Mouse (Mus musculus): Measurements from ENCODE around the gene Dus2.

Dus2 gene

DNA sequence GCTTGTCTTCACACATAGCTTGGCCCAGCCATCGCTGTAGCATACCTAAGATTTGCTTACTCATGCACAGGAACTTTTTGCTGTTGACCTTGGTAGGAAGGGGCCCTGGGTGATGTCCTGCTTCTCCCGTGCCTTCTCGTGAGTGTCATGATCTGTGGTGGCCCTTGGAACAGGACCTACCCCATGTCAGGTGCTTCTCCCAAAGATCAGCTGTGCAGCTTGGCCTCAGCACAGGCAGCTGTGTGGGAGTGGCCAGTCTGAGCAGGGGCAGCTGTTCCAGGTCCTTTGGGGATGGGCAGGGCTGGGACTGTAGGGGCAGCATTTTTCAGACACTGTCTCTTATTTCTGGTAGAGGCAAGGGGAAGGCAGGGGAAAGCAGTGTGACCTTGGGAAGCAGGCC, 53.0 kb downstream of the Dus2 start:
- DNase-seq (ENCODE audit: low spot score in 2 of 2), result no peak

DNA sequence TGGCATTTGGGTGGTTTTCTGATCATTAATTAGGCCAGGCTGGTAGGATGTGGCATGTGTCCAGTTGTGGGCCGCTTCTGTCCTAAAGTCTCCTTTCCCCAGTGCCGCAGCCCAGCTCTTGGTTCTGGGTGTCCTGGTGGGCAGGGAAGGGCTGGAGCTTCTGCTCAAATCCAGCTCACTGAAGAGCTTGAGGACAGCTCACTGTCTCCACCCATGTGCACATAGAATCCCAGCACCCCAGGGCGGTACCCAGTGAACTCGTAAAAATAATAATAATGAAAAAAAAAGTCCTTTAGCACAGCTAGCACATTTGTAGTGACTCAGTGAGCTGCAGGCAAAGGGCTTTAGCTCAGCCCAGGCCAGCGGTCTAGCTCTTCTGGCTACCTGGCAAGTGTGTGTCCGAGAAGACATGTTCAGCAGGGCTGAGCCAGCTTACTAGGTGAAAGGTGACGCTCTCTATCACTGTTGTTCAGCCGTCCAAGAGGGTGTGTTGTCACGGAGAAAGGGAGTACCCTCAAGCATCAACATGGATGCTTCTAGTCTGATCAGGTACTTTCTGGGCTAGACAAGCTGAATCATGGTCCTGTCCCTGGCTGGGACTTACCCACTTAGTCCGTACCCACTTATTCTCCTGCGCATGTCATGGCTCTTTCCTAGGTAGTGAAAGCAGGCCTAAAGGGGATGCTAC, 55.9 kb downstream of the Dus2 start:
- no peak for DNase-seq (ENCODE audit: low spot score in 2 of 2)

DNA sequence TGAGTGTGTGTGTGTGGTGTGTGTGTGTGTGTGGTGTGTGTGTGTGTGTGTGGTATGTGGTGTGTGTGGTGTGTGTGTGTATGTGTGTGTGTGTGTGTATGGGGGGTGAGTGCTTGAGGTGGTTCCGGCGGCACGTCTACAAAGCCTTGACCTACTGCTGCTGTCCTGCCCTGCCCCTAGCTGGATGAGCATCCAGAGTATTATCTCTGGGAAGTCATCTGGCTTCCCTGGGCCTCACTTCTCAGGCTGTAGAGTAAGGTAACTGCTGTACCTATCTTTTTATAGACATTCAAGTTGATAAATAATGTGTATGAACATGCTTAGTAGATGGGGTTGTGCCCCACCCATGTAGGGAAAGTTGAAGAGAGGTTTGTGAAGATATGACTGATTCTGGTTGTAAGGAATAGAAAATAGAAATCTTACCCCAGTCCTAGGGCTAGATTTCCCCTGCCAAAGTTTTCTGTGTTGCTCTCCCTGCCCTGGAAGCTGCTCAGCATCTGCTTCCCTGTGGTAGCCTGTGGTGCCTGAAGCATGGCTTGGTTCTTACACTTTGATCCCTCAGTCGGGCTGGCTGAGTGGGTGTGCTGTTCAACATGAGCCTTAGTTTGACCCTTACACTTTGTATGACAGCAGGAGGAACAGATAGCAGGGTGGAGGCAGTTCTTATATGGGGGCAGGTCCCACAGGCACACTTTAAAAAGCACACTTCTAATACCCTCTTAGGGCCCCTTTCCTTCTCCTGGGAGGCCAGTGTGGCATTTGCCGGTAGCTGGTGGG, 56.9 kb downstream of the Dus2 start:
- no peak for DNase-seq (ENCODE audit: low spot score in 2 of 2)

GRCm38 (mm10) chr8:106049840-106050239, 58.7 kb downstream of the Dus2 start:
- DNase-seq (ENCODE audit: low spot score in 2 of 2), result no peak

DNA sequence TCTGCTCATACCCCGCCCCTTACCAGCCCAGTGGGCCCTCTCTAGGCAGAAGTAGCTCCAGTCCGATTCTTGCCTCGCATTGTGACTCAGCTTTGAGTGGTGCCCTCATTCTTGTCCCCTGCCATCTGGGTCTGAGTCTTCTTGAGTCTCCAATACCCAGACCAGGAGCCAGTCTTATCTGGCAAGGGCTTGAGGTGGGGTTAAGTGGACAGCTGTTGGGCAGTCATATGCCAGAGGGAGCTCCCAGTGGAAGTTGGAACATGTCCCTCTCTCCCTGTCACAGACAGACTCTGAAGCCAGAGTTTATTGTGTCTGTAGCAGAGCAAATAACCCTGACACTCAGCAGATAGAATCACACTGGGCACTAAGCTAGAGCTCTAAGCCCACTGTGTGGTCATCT, 59.9 kb downstream of the Dus2 start:
- DNase-seq (ENCODE audit: low spot score in 2 of 2), result no peak

GRCm38 (mm10) chr8:106052510-106053089, 61.5 kb downstream of the Dus2 start:
- no peak for DNase-seq (ENCODE audit: low spot score in 2 of 2)

GRCm38 (mm10) chr8:106054190-106054811, 63.2 kb downstream of the Dus2 start:
- no peak for DNase-seq (ENCODE audit: low spot score in 2 of 2)

- no peak for DNase-seq (ENCODE audit: low spot score in 2 of 2)
These were observed 63.9 kb downstream of the Dus2 start for GRCm38 (mm10) chr8:106055038-106055437.

GRCm38 (mm10) chr8:106056455-106056982, 65.4 kb downstream of the Dus2 start:
- DNase-seq (ENCODE audit: low spot score in 2 of 2), result no peak

DNA sequence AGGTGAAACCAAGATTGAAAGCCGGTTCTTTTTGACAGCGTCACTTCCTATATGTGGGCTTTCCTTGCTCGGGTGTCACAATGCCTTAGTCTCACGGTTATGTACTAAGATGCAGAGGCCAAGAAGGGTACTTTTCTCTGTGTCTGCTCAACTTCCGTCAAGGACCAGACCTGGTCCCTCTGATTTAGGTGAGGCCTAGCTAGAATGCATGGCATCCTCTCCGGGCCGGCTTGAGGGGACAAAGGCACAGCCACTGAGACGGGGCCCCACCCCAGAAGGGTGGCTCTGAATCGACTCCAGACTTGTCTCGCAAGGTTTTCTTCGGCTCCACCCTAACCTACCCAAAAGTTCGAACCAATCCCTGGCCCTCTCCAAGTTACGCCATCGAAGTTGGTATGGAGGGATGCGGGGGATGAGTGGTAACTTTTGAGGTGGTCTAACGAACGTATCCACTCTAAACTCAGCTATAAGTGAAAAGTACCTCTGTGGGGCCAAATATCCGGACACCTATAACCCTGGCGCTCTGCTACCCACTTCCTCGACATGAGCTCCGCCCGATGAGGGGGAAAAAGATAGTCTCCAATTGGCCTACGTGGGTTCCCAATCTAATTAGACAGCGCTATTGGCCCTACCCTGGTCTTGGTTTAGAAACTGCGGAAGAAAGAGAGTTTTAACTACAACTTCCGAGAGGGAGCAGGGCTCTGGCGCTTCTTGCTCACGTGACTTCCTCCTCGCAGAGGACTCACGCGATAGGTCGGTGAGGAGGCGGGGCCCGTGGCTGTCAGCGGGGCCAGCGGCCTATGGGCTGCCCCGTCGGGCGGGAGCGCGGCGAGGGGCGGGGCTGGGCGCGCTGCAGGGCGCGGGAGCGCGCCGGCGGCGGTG, 67.8 kb downstream of the Dus2 start, which contains the start of gene Nfatc3:
TSS of gene Nfatc3 (plus strand) at position 110 of the 882 bp plus-strand sequence.
- peak; percentile 94 to 95 for DNase-seq (ENCODE audit: low spot score in 2 of 2)

DNA sequence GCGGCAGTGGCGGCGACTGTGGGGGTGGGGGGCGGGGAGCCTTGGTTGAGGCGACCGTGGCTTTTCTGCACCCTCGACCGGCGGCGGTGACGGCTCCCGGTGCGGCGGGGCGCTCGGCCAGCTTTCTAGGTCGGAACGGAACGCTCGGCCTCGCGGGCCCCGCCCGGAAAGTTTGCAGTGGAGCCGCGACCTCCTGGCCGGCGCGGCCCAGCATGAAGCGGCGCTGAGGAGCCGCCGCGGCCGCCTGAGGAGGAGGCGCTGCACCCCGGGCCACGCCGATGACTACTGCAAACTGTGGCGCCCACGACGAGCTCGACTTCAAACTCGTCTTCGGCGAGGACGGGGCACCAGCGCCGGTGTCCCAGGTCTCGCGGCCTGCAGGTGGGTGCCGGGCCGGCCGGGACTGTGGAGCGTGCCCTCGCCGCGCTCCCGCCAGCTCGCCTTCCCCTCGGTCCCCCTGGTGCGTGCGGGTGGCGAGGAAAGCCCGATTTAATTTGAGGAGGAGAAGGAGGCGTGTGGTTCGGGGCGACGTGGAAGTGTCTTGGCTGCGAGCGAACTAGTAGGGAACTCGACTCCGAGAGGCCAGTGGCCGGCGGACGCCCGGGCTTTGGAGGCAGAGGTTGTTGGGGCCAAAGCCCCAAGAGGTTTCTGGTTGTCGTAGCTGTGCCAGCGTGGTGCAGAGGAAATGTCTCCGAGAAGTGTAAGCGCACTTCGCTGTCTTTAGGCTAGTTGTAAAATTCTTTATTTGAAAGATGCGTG, 68.7 kb downstream of the Dus2 start:
- peak in 1 of 2 experiments; percentile 40 for DNase-seq (ENCODE audit: low spot score in 2 of 2)

DNA sequence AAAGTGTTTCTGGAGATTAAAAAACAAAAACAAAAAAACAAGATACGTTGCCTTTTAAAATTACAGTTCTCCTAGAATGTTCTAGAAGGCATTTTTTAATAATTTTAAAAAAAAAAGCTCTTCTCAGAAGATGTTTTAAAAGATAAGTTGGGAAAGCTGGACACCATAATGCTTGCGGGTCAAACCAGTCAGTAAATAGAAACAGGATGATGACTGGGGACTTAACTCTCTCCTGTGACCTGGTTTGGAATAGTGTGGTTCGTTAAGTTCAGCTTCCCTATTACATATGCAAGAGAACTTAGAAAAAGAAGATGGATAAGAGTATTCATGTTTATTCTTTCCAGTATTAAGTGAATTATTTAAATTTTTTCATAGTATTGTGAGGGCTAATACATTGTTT, 69.4 kb downstream of the Dus2 start:
- no peak for DNase-seq (ENCODE audit: low spot score in 2 of 2)

GRCm38 (mm10) chr8:106061686-106062085, 70.5 kb downstream of the Dus2 start:
- no peak for DNase-seq (ENCODE audit: low spot score in 2 of 2)

DNA sequence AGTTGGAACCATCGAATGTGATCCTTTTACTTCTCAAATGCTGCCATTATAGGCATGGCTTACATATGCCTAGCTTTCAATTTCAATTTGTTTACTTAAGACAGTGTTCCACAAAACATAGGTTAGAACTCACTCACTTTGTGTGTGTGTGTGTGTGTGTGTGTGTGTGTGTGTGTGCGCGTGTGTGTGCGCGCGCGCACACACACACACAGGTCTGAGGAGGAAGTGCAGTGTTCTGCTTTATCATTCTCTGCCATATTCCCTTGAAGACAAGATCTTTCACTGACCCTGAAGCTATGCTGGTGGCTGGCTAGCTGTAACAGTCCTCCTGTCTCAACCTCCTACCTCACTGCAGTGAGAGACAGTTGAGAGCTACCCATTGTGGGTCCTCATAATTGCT, 71.9 kb downstream of the Dus2 start:
- no peak for DNase-seq (ENCODE audit: low spot score in 2 of 2)

GRCm38 (mm10) chr8:106066721-106067120, 75.6 kb downstream of the Dus2 start:
- no peak for DNase-seq (ENCODE audit: low spot score in 2 of 2)

DNA sequence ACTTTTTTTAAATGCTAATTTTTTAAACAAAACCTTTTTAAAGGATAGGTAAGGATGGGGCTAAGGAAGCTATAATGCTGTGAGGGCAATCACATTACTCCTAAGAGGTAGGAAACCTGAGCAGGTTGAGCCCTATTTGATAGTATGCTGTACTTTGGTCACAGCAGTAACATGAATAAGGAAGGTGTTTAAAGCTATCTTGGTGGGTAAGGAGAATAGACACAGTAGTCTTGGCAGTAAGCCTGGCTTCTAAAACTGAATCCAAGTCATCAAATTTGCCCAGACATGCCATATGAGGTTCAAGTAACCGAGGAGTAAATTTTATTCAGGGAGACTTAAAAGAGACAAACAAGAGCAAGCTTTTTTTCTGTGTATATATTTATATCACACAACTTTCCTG, 78.4 kb downstream of the Dus2 start:
- no peak for DNase-seq (ENCODE audit: low spot score in 2 of 2)

- DNase-seq (ENCODE audit: low spot score in 2 of 2), result no peak
These were observed 81.0 kb downstream of the Dus2 start for GRCm38 (mm10) chr8:106072113-106072512.

GRCm38 (mm10) chr8:106074236-106074635, 83.1 kb downstream of the Dus2 start:
- DNase-seq (ENCODE audit: low spot score in 2 of 2), result no peak

DNA sequence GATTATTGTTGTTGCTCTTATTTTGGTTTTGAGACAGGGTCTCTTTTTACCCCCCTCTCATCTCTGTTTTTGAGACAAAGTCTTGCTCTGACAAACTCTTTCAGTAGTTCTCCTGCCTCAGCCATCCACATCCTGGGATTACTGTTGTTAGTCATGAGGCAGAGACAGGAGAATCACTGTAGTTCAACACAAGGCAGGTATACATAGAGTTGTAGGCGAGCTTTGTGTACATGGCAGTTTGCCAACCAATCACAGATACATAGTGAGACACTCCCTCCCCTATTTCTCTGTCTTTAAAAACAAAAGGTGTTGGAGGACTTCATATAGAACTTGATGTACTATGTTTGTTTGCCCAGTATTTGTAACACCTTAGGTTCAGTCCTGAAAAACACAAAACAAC, 83.5 kb downstream of the Dus2 start:
- no peak for DNase-seq (ENCODE audit: low spot score in 2 of 2)

- no peak for DNase-seq (ENCODE audit: low spot score in 2 of 2)
These were observed 84.2 kb downstream of the Dus2 start for GRCm38 (mm10) chr8:106075161-106075862.

All from frontal cortex, postnatal 10 days (tissue).